Mouse (Mus musculus): ENCODE results near the gene Gm1123. TPM values are rescaled to one million over a fixed set of nuclear protein-coding genes. Genes with fewer than 3 reads are reported as not detected.

The Gm1123 gene
- polyA plus RNA-seq (2012; rRNA removed) = not detected in 2 replicates

GRCm38 (mm10) chr9:99035575-99035974 lies at the start of gene Gm1123:
Gene Gm1123 (minus strand): TSS chr9:99035715.
- TF ChIP-seq CTCF (IDR thresholded peaks at IDR 0.05; ENCODE audit: extremely low read depth, insufficient read depth, low read length) = no peak
- no peak for TF ChIP-seq POLR2A (IDR thresholded peaks at IDR 0.05; ENCODE audit: extremely low read depth, insufficient read depth, low read length)

GRCm38 (mm10) chr9:99081718-99082117 lies 46.2 kb upstream of the Gm1123 start:
- H3K4me3 ChIP-seq (ENCODE audit: insufficient read depth, low read length) = no peak overlapping the region
- TF ChIP-seq POLR2A (IDR thresholded peaks at IDR 0.05; ENCODE audit: extremely low read depth, insufficient read depth, low read length) (no peak), CTCF (IDR thresholded peaks at IDR 0.05; ENCODE audit: extremely low read depth, insufficient read depth, low read length) (no peak)
- H3K4me1 ChIP-seq (ENCODE audit: control insufficient read depth, insufficient read depth, low read length) = no peaks in the 10 kb centered on the region
- no peak overlapping the region for H3K27ac ChIP-seq (ENCODE audit: insufficient read depth, low read length)

More at GRCm38 (mm10) chr9:99035575-99035974, at the start of gene Gm1123:
- Histone ChIP-seq H3K4me3 (ENCODE audit: insufficient read depth, low read length) (no peak within 1 kb of the TSS), H3K4me1 (ENCODE audit: control insufficient read depth, insufficient read depth, low read length) (no peaks in the 10 kb centered on the region; the same call in 1 of the 2 replicates), H3K27ac (ENCODE audit: insufficient read depth, low read length) (no peak within 1 kb of the TSS)

GRCm38 (mm10) chr9:99081308-99081707 lies 45.8 kb upstream of the Gm1123 start:
- Histone ChIP-seq H3K27ac (ENCODE audit: insufficient read depth, low read length) (no peak overlapping the region), H3K4me1 (ENCODE audit: control insufficient read depth, insufficient read depth, low read length) (no peaks in the 10 kb centered on the region), H3K4me3 (ENCODE audit: insufficient read depth, low read length) (no peak overlapping the region)
- TF ChIP-seq CTCF (IDR thresholded peaks at IDR 0.05; ENCODE audit: extremely low read depth, insufficient read depth, low read length) (no peak), POLR2A (IDR thresholded peaks at IDR 0.05; ENCODE audit: extremely low read depth, insufficient read depth, low read length) (no peak)

GRCm38 (mm10) chr9:99080657-99081056 lies 45.1 kb upstream of the Gm1123 start:
- no peak for TF ChIP-seq POLR2A (IDR thresholded peaks at IDR 0.05; ENCODE audit: extremely low read depth, insufficient read depth, low read length)
- 0 out of 2 replicates have a peak, but pooled peaks have one; percentile 2 for TF ChIP-seq CTCF (IDR thresholded peaks at IDR 0.05; ENCODE audit: extremely low read depth, insufficient read depth, low read length)
- Histone ChIP-seq H3K27ac (ENCODE audit: insufficient read depth, low read length) (no peak overlapping the region), H3K4me3 (ENCODE audit: insufficient read depth, low read length) (no peak overlapping the region), H3K4me1 (ENCODE audit: control insufficient read depth, insufficient read depth, low read length) (no peaks in the 10 kb centered on the region)

GRCm38 (mm10) chr9:99074462-99074861 lies 38.9 kb upstream of the Gm1123 start:
- H3K4me1 ChIP-seq (ENCODE audit: control insufficient read depth, insufficient read depth, low read length) = no peaks in the 10 kb centered on the region
- TF ChIP-seq CTCF (IDR thresholded peaks at IDR 0.05; ENCODE audit: extremely low read depth, insufficient read depth, low read length) (no peak), POLR2A (IDR thresholded peaks at IDR 0.05; ENCODE audit: extremely low read depth, insufficient read depth, low read length) (no peak)
- H3K4me3 ChIP-seq (ENCODE audit: insufficient read depth, low read length) = no peak overlapping the region
- no peak overlapping the region for H3K27ac ChIP-seq (ENCODE audit: insufficient read depth, low read length)

- Histone ChIP-seq H3K27ac (ENCODE audit: insufficient read depth, low read length) (no peak overlapping the region), H3K4me1 (ENCODE audit: control insufficient read depth, insufficient read depth, low read length) (no peaks in the 10 kb centered on the region), H3K4me3 (ENCODE audit: insufficient read depth, low read length) (no peak overlapping the region)
- TF ChIP-seq POLR2A (IDR thresholded peaks at IDR 0.05; ENCODE audit: extremely low read depth, insufficient read depth, low read length) = no peak
- TF ChIP-seq CTCF (IDR thresholded peaks at IDR 0.05; ENCODE audit: extremely low read depth, insufficient read depth, low read length) = no peak
These were observed 37.0 kb upstream of the Gm1123 start for GRCm38 (mm10) chr9:99072538-99072937.

GRCm38 (mm10) chr9:99065311-99065710 lies 29.8 kb upstream of the Gm1123 start:
- Histone ChIP-seq H3K27ac (ENCODE audit: insufficient read depth, low read length) (no peak overlapping the region), H3K4me1 (ENCODE audit: control insufficient read depth, insufficient read depth, low read length) (peaks cover 2% of the 10 kb centered on the region; the same call in 1 of the 2 replicates), H3K4me3 (ENCODE audit: insufficient read depth, low read length) (no peak overlapping the region)
- TF ChIP-seq CTCF (IDR thresholded peaks at IDR 0.05; ENCODE audit: extremely low read depth, insufficient read depth, low read length) = no peak
- TF ChIP-seq POLR2A (IDR thresholded peaks at IDR 0.05; ENCODE audit: extremely low read depth, insufficient read depth, low read length) = no peak

GRCm38 (mm10) chr9:99064216-99064615 lies 28.7 kb upstream of the Gm1123 start:
- Histone ChIP-seq H3K27ac (ENCODE audit: insufficient read depth, low read length) (no peak overlapping the region), H3K4me3 (ENCODE audit: insufficient read depth, low read length) (no peak overlapping the region), H3K4me1 (ENCODE audit: control insufficient read depth, insufficient read depth, low read length) (peaks cover 2% of the 10 kb centered on the region; the same call in 1 of the 2 replicates)
- TF ChIP-seq POLR2A (IDR thresholded peaks at IDR 0.05; ENCODE audit: extremely low read depth, insufficient read depth, low read length) (no peak), CTCF (IDR thresholded peaks at IDR 0.05; ENCODE audit: extremely low read depth, insufficient read depth, low read length) (0 out of 2 replicates have a peak, but pooled peaks have one; percentile 5)

- H3K4me1 ChIP-seq (ENCODE audit: control insufficient read depth, insufficient read depth, low read length) = peaks cover 2% of the 10 kb centered on the region; the same call in 1 of the 2 replicates
- TF ChIP-seq CTCF (IDR thresholded peaks at IDR 0.05; ENCODE audit: extremely low read depth, insufficient read depth, low read length) (peak; percentile 97), POLR2A (IDR thresholded peaks at IDR 0.05; ENCODE audit: extremely low read depth, insufficient read depth, low read length) (no peak)
- no peak overlapping the region for H3K27ac ChIP-seq (ENCODE audit: insufficient read depth, low read length)
- no peak overlapping the region for H3K4me3 ChIP-seq (ENCODE audit: insufficient read depth, low read length)
These were observed 27.0 kb upstream of the Gm1123 start for GRCm38 (mm10) chr9:99062544-99062943.

- no peak overlapping the region for H3K27ac ChIP-seq (ENCODE audit: insufficient read depth, low read length)
- H3K4me1 ChIP-seq (ENCODE audit: control insufficient read depth, insufficient read depth, low read length) = no peaks in the 10 kb centered on the region
- TF ChIP-seq CTCF (IDR thresholded peaks at IDR 0.05; ENCODE audit: extremely low read depth, insufficient read depth, low read length) = no peak
- no peak for TF ChIP-seq POLR2A (IDR thresholded peaks at IDR 0.05; ENCODE audit: extremely low read depth, insufficient read depth, low read length)
- no peak overlapping the region for H3K4me3 ChIP-seq (ENCODE audit: insufficient read depth, low read length)
These were observed 22.2 kb upstream of the Gm1123 start for GRCm38 (mm10) chr9:99057751-99058150.

Measured in cortical plate, adult 2 months (tissue).